Mouse (Mus musculus): ENCODE data around the gene Defb35. TPM values are rescaled to one million over a fixed set of nuclear protein-coding genes. Genes with fewer than 3 reads are reported as not detected.

The Defb35 gene
- polyA plus RNA-seq, 1 experiment from 2014 or later, result not detected

DNA sequence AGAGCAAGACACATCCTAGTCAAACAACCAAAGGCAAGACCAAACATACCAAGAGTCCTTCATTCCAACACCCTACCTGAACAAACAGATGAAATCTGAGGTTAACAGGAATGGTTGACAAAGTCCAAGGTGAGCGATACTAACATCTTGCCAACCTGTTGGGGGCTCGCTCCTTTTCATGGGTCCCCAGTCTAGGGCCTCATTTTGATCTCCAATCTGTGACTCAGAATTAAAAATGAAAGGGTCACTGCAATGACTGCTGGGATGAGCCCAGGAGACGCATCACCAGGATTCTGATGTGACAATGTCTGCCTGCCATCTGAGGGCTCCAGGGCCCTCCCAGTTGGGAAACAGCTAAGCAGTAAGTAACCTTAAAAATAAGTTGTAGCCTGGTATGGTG lies 31.3 kb downstream of the Defb35 start, which contains the start of gene Ccdc70:
TSS of gene Ccdc70 (plus strand) at position 301 of the 400 bp plus-strand sequence.
- H3K36me3 ChIP-seq (ENCODE audit: insufficient read depth, low read length), result no peaks in the 10 kb centered on the region
- no peak within 1 kb of the TSS for H3K27ac ChIP-seq
- no peaks in the 10 kb centered on the region for H3K27me3 ChIP-seq (ENCODE audit: insufficient read depth, low read length)
- no peaks in the 10 kb centered on the region for H3K9me3 ChIP-seq (replicated peaks; ENCODE audit: low read length)
- DNase-seq (ENCODE audit: low spot score), result no peak
- H3K4me2 ChIP-seq (ENCODE audit: low read length), result no peak within 1 kb of the TSS
- H3K9ac ChIP-seq (ENCODE audit: low read depth, low read length), result no peak within 1 kb of the TSS
- no peaks in the 10 kb centered on the region for H3K4me1 ChIP-seq (replicated peaks; ENCODE audit: insufficient read depth, low read length)
- H3K4me3 ChIP-seq (replicated peaks; ENCODE audit: low read depth, low read length), result no peak within 1 kb of the TSS
- no peak for TF ChIP-seq CTCF (IDR thresholded peaks at IDR 0.05; ENCODE audit: low read depth)
- no peak for ATAC-seq (replicated peaks; ENCODE audit: low FRiP score, low read depth)
- 90% methylated on average over 3 of the region's 3 CpGs for WGBS

DNA sequence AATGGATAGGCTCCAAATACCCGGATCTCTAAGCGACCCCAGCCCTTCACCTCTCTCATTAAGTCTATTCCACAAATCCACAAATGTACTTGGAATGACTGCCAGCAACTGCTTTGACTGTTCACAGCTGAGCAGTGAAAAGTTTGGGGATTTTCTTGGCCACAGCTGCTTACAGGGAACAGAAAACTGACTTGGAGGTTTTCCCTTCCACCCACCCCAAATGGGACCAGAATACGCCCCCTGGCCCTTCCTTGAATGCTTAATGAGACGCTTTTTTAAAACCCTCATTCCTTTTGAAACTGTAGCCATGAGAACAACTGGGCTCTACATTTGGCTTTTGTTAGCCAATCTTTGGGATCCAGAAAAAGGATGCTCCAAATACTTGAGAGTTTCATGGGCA lies 40.0 kb downstream of the Defb35 start:
- 61% methylated on average over 4 of the region's 4 CpGs for WGBS
- no peaks in the 10 kb centered on the region for H3K36me3 ChIP-seq (ENCODE audit: insufficient read depth, low read length)
- H3K9me3 ChIP-seq (replicated peaks; ENCODE audit: low read length), result no peaks in the 10 kb centered on the region
- no peak overlapping the region for H3K27ac ChIP-seq
- H3K4me2 ChIP-seq (ENCODE audit: low read length), result no peak overlapping the region
- ATAC-seq (replicated peaks; ENCODE audit: low FRiP score, low read depth) (no peak), DNase-seq (ENCODE audit: low spot score) (no peak)
- no peaks in the 10 kb centered on the region for H3K4me1 ChIP-seq (replicated peaks; ENCODE audit: insufficient read depth, low read length)
- no peak overlapping the region for H3K9ac ChIP-seq (ENCODE audit: low read depth, low read length)
- no peak for TF ChIP-seq CTCF (IDR thresholded peaks at IDR 0.05; ENCODE audit: low read depth)
- H3K4me3 ChIP-seq (replicated peaks; ENCODE audit: low read depth, low read length), result no peak overlapping the region
- no peaks in the 10 kb centered on the region for H3K27me3 ChIP-seq (ENCODE audit: insufficient read depth, low read length)

DNA sequence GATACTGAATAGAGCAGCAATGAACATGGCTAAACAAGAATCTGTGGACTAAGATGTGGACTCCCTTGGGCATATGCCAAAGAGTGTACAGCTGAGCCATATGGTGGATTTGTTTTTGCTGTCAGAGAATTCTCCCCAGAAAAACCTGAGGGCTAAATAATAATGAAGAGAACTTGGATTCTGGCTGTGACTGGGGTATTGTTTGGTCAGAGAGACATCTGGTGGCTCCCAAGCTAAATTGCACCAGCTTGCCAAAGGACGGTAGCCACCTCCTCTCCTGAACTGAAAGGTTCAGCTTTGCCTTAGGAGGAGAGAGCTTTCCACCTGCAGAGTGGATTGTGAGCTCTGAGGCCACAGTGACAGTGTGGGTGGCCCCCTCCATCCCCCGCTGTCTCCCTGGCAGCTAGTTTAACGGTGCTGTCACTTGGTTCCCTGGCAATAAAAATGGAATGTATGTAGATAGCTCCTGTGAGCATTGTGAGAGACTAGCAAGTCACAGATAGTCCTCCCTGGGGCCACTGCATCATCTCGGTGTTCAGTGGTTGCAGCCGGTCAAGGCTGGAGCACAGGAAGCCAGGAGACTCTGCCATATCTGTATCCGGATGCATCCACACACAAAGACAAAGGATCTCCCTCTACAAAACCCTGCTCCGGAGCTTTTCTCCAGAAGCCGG lies 43.6 kb downstream of the Defb35 start:
- no peak overlapping the region for H3K27ac ChIP-seq
- no peak overlapping the region for H3K4me3 ChIP-seq (replicated peaks; ENCODE audit: low read depth, low read length)
- H3K36me3 ChIP-seq (ENCODE audit: insufficient read depth, low read length), result no peaks in the 10 kb centered on the region
- H3K9ac ChIP-seq (ENCODE audit: low read depth, low read length), result no peak overlapping the region
- TF ChIP-seq CTCF (IDR thresholded peaks at IDR 0.05; ENCODE audit: low read depth), result peak; percentile 50
- peak; percentile 8 for DNase-seq (ENCODE audit: low spot score)
- ATAC-seq (replicated peaks; ENCODE audit: low FRiP score, low read depth), result no peak
- 61% methylated on average over 8 of the region's 8 CpGs for WGBS
- no peaks in the 10 kb centered on the region for H3K9me3 ChIP-seq (replicated peaks; ENCODE audit: low read length)
- no peaks in the 10 kb centered on the region for H3K4me1 ChIP-seq (replicated peaks; ENCODE audit: insufficient read depth, low read length)
- H3K4me2 ChIP-seq (ENCODE audit: low read length), result no peak overlapping the region
- H3K27me3 ChIP-seq (ENCODE audit: insufficient read depth, low read length), result no peaks in the 10 kb centered on the region

Other genes starting within 250 kb of the Defb35 start
- gene AY761184, start 234.7 kb upstream of the Defb35 start, polyA plus RNA-seq (2015; fragmentation: Nextera tagmentation; extraction: Ambion mirVana), result not detected in 2 replicates
- gene Defa24, start 203.9 kb upstream of the Defb35 start, polyA plus RNA-seq (2015; fragmentation: Nextera tagmentation; extraction: Ambion mirVana), result not detected in 2 replicates
- gene Defb50, start 114.8 kb upstream of the Defb35 start, polyA plus RNA-seq (2015; fragmentation: Nextera tagmentation; extraction: Ambion mirVana), result not detected in 2 replicates
- 2.7 and 4.5 TPM in 2 replicates for gene Defb2, start 98.4 kb upstream of the Defb35 start, polyA plus RNA-seq (2015; fragmentation: Nextera tagmentation; extraction: Ambion mirVana)
- gene Defb10, start 79.5 kb upstream of the Defb35 start, polyA plus RNA-seq (2015; fragmentation: Nextera tagmentation; extraction: Ambion mirVana), result not detected in 2 replicates
- not detected in 2 replicates for gene Defb9, start 52.9 kb upstream of the Defb35 start, polyA plus RNA-seq (2015; fragmentation: Nextera tagmentation; extraction: Ambion mirVana)
- 2.9 and 5.0 TPM in 2 replicates for gene Defb11, start 31.9 kb upstream of the Defb35 start, polyA plus RNA-seq (2015; fragmentation: Nextera tagmentation; extraction: Ambion mirVana)
- gene Defb15, start 5.6 kb upstream of the Defb35 start, polyA plus RNA-seq (2015; fragmentation: Nextera tagmentation; extraction: Ambion mirVana), result not detected in 2 replicates
- gene Defb13, start 8.4 kb downstream of the Defb35 start, polyA plus RNA-seq (2015; fragmentation: Nextera tagmentation; extraction: Ambion mirVana), result not detected in 2 replicates
- gene Fam90a1a, start 20.4 kb downstream of the Defb35 start, polyA plus RNA-seq (2015; fragmentation: Nextera tagmentation; extraction: Ambion mirVana), result not detected in 2 replicates
- gene Ccdc70, start 31.4 kb downstream of the Defb35 start, polyA plus RNA-seq (2015; fragmentation: Nextera tagmentation; extraction: Ambion mirVana), result not detected in 2 replicates
- 0.33 and 0.52 TPM in 2 replicates for gene Atp7b, start 122.0 kb downstream of the Defb35 start, polyA plus RNA-seq (2015; fragmentation: Nextera tagmentation; extraction: Ambion mirVana)
- 23.5 and 24.4 TPM in 2 replicates for gene Alg11, start 122.4 kb downstream of the Defb35 start, polyA plus RNA-seq (2015; fragmentation: Nextera tagmentation; extraction: Ambion mirVana)
- 0.47 and 0.62 TPM in 2 replicates for gene Nek5, start 186.7 kb downstream of the Defb35 start, polyA plus RNA-seq (2015; fragmentation: Nextera tagmentation; extraction: Ambion mirVana)
- 4.8 and 5.4 TPM in 2 replicates for gene Nek3, start 228.1 kb downstream of the Defb35 start, polyA plus RNA-seq (2015; fragmentation: Nextera tagmentation; extraction: Ambion mirVana)
- gene Ckap2, start 247.5 kb downstream of the Defb35 start, polyA plus RNA-seq (2015; fragmentation: Nextera tagmentation; extraction: Ambion mirVana), result 22.4 and 23.3 TPM in 2 replicates